Mouse (Mus musculus) ES-Bruce4 (cell line): ENCODE data around the gene Park7. TPM values are rescaled to one million over a fixed set of nuclear protein-coding genes. Genes with fewer than 3 reads are reported as not detected.

Experiments used
- H3K27ac ChIP-seq: 2 replicates; pipeline ENCODE4 v1.5.1; 2012; ENCODE audit warnings: low read length, inconsistent platforms; ENCODE audit not compliant: insufficient read depth
- H3K27me3 ChIP-seq: 2 replicates; pipeline ENCODE4 v1.6.1; 2012; ENCODE audit warnings: mild to moderate bottlenecking, low read length, inconsistent platforms; ENCODE audit not compliant: control insufficient read depth, poor library complexity, insufficient read depth, severe bottlenecking
- H3K36me3 ChIP-seq: 2 replicates; pipeline ENCODE4 v1.6.1; 2012; ENCODE audit warnings: inconsistent platforms, mild to moderate bottlenecking, low read length, moderate library complexity; ENCODE audit not compliant: control insufficient read depth, poor library complexity, insufficient read depth, severe bottlenecking
- H3K4me1 ChIP-seq: one replicate; pipeline ENCODE4 v1.8.1; 2011; ENCODE audit warnings: low read length; ENCODE audit not compliant: control insufficient read depth, insufficient read depth
- H3K4me3 ChIP-seq: 2 replicates; pipeline ENCODE4 v1.5.1; 2011; ENCODE audit warnings: low read depth, mild to moderate bottlenecking, low read length
- H3K9ac ChIP-seq: 2 replicates; pipeline ENCODE4 v1.6.1; 2012; ENCODE audit warnings: low read depth, mild to moderate bottlenecking, inconsistent platforms; ENCODE audit not compliant: poor library complexity, severe bottlenecking
- H3K9me3 ChIP-seq: replicated peaks from 2 replicates; pipeline ENCODE4 v1.6.1; 2012; ENCODE audit warnings: mild to moderate bottlenecking, low read length, inconsistent platforms; ENCODE audit not compliant: control insufficient read depth, poor library complexity, insufficient read depth, severe bottlenecking
- CTCF ChIP-seq: IDR thresholded peaks from one replicate; pipeline ENCODE4 v1.8.1; 2011; ENCODE audit warnings: low read depth, low read length
- EP300 ChIP-seq: IDR thresholded peaks from 2 replicates; pipeline ENCODE4 v1.6.1; 2011; ENCODE audit warnings: low read depth, low read length; ENCODE audit not compliant: insufficient read depth
- POLR2A ChIP-seq: IDR thresholded peaks from one replicate; pipeline ENCODE4 v1.8.1; 2011; ENCODE audit warnings: low read length; ENCODE audit not compliant: insufficient read depth
- polyA plus RNA-seq: library from polyadenylated mRNA; stranded (reverse); fragments of >200 nt; gene quantifications from 2 replicates; pipeline ENCODE4 v1.2.4, GENCODE M21; 2011; ENCODE audit warnings: low read depth; ENCODE audit not compliant: missing spikeins, insufficient read depth, insufficient read length

The Park7 gene
- polyA plus RNA-seq, 1 experiment, result 215 TPM

- Histone ChIP-seq H3K27me3 (no peaks in the 10 kb centered on the region), H3K36me3 (no peaks in the 10 kb centered on the region), H3K4me3 (no peak overlapping the region), H3K9me3 (no peaks in the 10 kb centered on the region), H3K27ac (no peak overlapping the region), H3K4me1 (peaks cover 4% of the 10 kb centered on the region), H3K9ac (no peak overlapping the region)
- TF ChIP-seq POLR2A, result no peak
- TF ChIP-seq EP300, result 0 out of 2 replicates have a peak, but pooled peaks have one; percentile 25
Measured at GRCm38 (mm10) chr4:150917336-150918027, 3.2 kb upstream of the Park7 start.

- peak overlapping the region; percentile 87 for H3K4me3 ChIP-seq
- TF ChIP-seq CTCF, result no peak
- no peak for TF ChIP-seq POLR2A
- TF ChIP-seq EP300, result no peak
- peaks cover 4% of the 10 kb centered on the region for H3K4me1 ChIP-seq
- no peaks in the 10 kb centered on the region for H3K36me3 ChIP-seq
- peak overlapping the region; percentile 64 for H3K27ac ChIP-seq
- no peaks in the 10 kb centered on the region for H3K27me3 ChIP-seq
- H3K9ac ChIP-seq, result peak overlapping the region; percentile 53
- H3K9me3 ChIP-seq, result no peaks in the 10 kb centered on the region
Measured at GRCm38 (mm10) chr4:150915181-150915906, 1.1 kb upstream of the Park7 start.

GRCm38 (mm10) chr4:150913743-150914142, 494 bp downstream of the Park7 start:
- H3K36me3 ChIP-seq, result no peaks in the 10 kb centered on the region
- peaks cover 4% of the 10 kb centered on the region for H3K4me1 ChIP-seq
- H3K4me3 ChIP-seq, result peak overlapping the region; percentile 90
- no peak overlapping the region for H3K27ac ChIP-seq
- H3K9me3 ChIP-seq, result no peaks in the 10 kb centered on the region
- no peaks in the 10 kb centered on the region for H3K27me3 ChIP-seq
- H3K9ac ChIP-seq, result peak overlapping the region; percentile 65
- TF ChIP-seq CTCF (no peak), POLR2A (no peak), EP300 (no peak)

GRCm38 (mm10) chr4:150910164-150910951, 3.9 kb downstream of the Park7 start:
- Histone ChIP-seq H3K4me1 (peaks cover 2% of the 10 kb centered on the region), H3K9me3 (no peaks in the 10 kb centered on the region), H3K27ac (peak overlapping the region; percentile 60), H3K9ac (peak overlapping the region; percentile 21; the same call in 1 of the 2 replicates), H3K36me3 (peaks cover 12% of the 10 kb centered on the region), H3K4me3 (peak overlapping the region; percentile 44), H3K27me3 (no peaks in the 10 kb centered on the region)
- TF ChIP-seq EP300 (no peak), CTCF (no peak), POLR2A (no peak)

- Histone ChIP-seq H3K9ac (peak overlapping the region; percentile 76), H3K27me3 (no peaks in the 10 kb centered on the region), H3K4me1 (no peaks in the 10 kb centered on the region), H3K9me3 (no peaks in the 10 kb centered on the region), H3K27ac (peak overlapping the region; percentile 60), H3K4me3 (peak overlapping the region; percentile 74), H3K36me3 (peaks cover 16% of the 10 kb centered on the region)
- TF ChIP-seq POLR2A, result peak; percentile 40
- TF ChIP-seq CTCF, result no peak
- no peak for TF ChIP-seq EP300
Measured at GRCm38 (mm10) chr4:150909451-150910156, 4.6 kb downstream of the Park7 start.
